Mouse (Mus musculus) heart, embryonic 10.5 days (tissue): ENCODE results near the gene Batf2. TPM values are rescaled to one million over a fixed set of nuclear protein-coding genes. Genes with fewer than 3 reads are reported as not detected.
A peak's percentile ranks its signal among the peaks of the same experiment; 100 is the strongest.
"Not testable (repeated sequence)": the region's sequence is repeated elsewhere in the genome, so short reads cannot be mapped to it uniquely, and the experiment has no call there.

Experiments
- DNase-seq: peaks from one replicate; pipeline ENCODE4 v3.0.0-alpha.2; 2017; ENCODE audit warnings: low spot score
- H3K27ac ChIP-seq: fragments of 300-500 bp; sonication (generic); 2 replicates; pipeline ENCODE4 v1.5.1; 2016; ENCODE audit warnings: mild to moderate bottlenecking
- H3K27me3 ChIP-seq: fragments of 300-500 bp; sonication (generic); 2 replicates; pipeline ENCODE4 v1.6.1; 2016; ENCODE audit warnings: mild to moderate bottlenecking; ENCODE audit not compliant: poor library complexity, insufficient read depth, severe bottlenecking
- H3K36me3 ChIP-seq: fragments of 300-500 bp; sonication (generic); 2 replicates; pipeline ENCODE4 v1.6.1; 2016; ENCODE audit warnings: mild to moderate bottlenecking, moderate library complexity
- H3K4me1 ChIP-seq: fragments of 300-500 bp; sonication (generic); 2 replicates; pipeline ENCODE4 v1.6.1; 2016; ENCODE audit warnings: mild to moderate bottlenecking
- H3K4me3 ChIP-seq: fragments of 300-500 bp; sonication (generic); 2 replicates; pipeline ENCODE4 v1.5.1; 2016; ENCODE audit warnings: mild to moderate bottlenecking, moderate library complexity
- H3K9me3 ChIP-seq: fragments of 300-500 bp; sonication (generic); 2 replicates; pipeline ENCODE4 v1.6.1; 2016; ENCODE audit warnings: mild to moderate bottlenecking, moderate library complexity
- WGBS: fragments of 180-500 bp; shearing (Covaris S2); methylation state at CpG from one replicate; pipeline ENCODE4 v1.1.7; 2016; 5-methylcytosine and 5-hydroxymethylcytosine counted together
- polyA plus RNA-seq: library from polyadenylated mRNA; unstranded; fragments of >200 nt; fragmentation: Nextera tagmentation; extraction: Ambion mirVana; gene quantifications from 2 replicates; pipeline ENCODE4 v1.2.1, GENCODE M21; 2016

The Batf2 gene
- polyA plus RNA-seq, 1 experiment from 2014 or later: not detected

- DNase-seq: no peak
- H3K27me3 ChIP-seq: no peaks in the 10 kb centered on the region
- H3K4me3 ChIP-seq: peak overlapping the region; percentile 39
- peaks cover 4% of the 10 kb centered on the region; the same call in 1 of the 2 replicates for H3K36me3 ChIP-seq
- 20% methylated on average over 19 of the region's 19 CpGs for WGBS
- peak overlapping the region; percentile 70; the same call in 1 of the 2 replicates for H3K27ac ChIP-seq
- H3K9me3 ChIP-seq: no peaks in the 10 kb centered on the region
- H3K4me1 ChIP-seq: peaks cover 24% of the 10 kb centered on the region
Observed at GRCm38 (mm10) chr19:6121761-6122160, 19.0 kb upstream of the Batf2 start.

DNA sequence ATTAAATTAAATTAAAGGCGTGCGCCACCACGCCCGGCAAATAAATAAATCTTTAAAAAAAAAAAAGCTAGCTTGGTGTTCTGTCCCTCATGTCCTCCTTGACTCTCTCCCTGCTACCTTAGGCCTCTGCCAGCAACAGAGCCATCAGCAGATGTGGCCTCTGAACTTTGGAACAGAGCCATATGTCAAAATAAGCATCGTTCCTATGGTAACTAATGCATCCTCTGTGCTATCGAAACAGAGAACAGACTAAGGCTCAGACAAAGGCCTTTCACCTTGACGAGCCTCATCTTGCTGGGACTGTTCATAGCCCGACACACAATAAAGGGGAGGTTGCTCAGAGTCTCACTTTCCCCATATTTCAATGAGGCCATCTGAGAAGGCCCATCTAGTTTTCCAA lies 17.5 kb upstream of the Batf2 start:
- 86% methylated on average over 8 of the region's 8 CpGs for WGBS
- DNase-seq: no peak
- no peaks in the 10 kb centered on the region for H3K27me3 ChIP-seq
- H3K4me3 ChIP-seq: no peak overlapping the region
- no peaks in the 10 kb centered on the region for H3K9me3 ChIP-seq
- H3K4me1 ChIP-seq: peaks cover 21% of the 10 kb centered on the region
- no peak overlapping the region for H3K27ac ChIP-seq
- H3K36me3 ChIP-seq: peaks cover 4% of the 10 kb centered on the region; the same call in 1 of the 2 replicates

- peaks cover 19% of the 10 kb centered on the region for H3K4me1 ChIP-seq
- no peak overlapping the region for H3K27ac ChIP-seq
- H3K4me3 ChIP-seq: no peak overlapping the region
- H3K27me3 ChIP-seq: no peaks in the 10 kb centered on the region
- 68% methylated on average over 2 of the region's 2 CpGs for WGBS
- no peak for DNase-seq
- no peaks in the 10 kb centered on the region for H3K9me3 ChIP-seq
- peaks cover 4% of the 10 kb centered on the region; the same call in 1 of the 2 replicates for H3K36me3 ChIP-seq
Observed at GRCm38 (mm10) chr19:6124898-6125297, 15.9 kb upstream of the Batf2 start.

- Histone ChIP-seq H3K9me3 (no peaks in the 10 kb centered on the region), H3K4me3 (no peak overlapping the region), H3K27ac (no peak overlapping the region), H3K4me1 (peaks cover 16% of the 10 kb centered on the region), H3K27me3 (no peaks in the 10 kb centered on the region), H3K36me3 (no peaks in the 10 kb centered on the region)
- WGBS: 22% methylated on average over 4 of the region's 4 CpGs
- no peak for DNase-seq
Observed at GRCm38 (mm10) chr19:6126289-6126688, 14.5 kb upstream of the Batf2 start.

DNA sequence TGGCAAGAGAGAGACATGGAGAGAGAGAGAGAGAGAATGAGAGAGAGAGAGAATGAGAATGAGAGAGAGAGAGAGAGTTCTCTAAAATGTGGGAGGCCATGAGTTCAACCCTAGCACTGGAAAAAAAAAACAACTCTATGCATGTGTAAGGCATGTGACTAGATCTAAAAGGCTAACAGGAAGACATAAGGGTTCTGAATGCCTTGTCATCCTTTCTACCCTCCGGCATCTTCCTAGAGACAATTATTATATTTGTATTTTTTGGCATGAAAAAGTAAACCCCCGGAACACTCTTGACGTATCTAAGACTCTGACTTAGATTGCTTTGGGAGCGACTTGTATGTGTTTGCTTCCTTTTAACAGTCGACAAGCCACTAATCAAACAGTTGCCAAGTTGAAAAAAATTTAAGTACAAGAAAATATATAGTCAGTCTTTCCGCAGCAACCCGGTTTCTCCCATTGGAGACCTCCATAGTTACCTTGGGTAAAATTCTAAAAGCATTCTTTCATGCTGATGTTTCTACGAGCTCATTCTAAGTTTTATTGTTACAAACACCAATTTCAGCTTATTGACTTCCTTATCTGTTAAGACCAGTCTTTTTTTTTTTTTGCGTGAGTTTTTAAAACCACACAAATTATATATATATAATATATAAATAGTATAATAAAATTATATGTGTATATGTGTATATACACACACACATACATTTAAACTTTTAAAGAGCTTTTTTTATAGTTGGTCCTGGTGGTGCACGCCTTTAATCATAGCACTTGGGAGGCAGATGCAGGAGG lies 13.8 kb upstream of the Batf2 start:
- Histone ChIP-seq H3K4me1 (peaks cover 13% of the 10 kb centered on the region), H3K9me3 (no peaks in the 10 kb centered on the region), H3K36me3 (no peaks in the 10 kb centered on the region), H3K4me3 (peak overlapping the region; percentile 64), H3K27me3 (no peaks in the 10 kb centered on the region), H3K27ac (peak overlapping the region; percentile 92; the same call in 1 of the 2 replicates)
- no peak for DNase-seq
- 68% methylated on average over 10 of the region's 10 CpGs for WGBS

GRCm38 (mm10) chr19:6127760-6128341 lies 12.9 kb upstream of the Batf2 start, which contains the start of gene Snx15:
Gene Snx15 (minus strand): TSS chr19:6128304.
- DNase-seq: peak; percentile 98
- Histone ChIP-seq H3K4me1 (peaks cover 10% of the 10 kb centered on the region), H3K4me3 (peak within 1 kb of the TSS; percentile 64), H3K27me3 (no peaks in the 10 kb centered on the region), H3K27ac (peak within 1 kb of the TSS; percentile 92), H3K9me3 (no peaks in the 10 kb centered on the region), H3K36me3 (no peaks in the 10 kb centered on the region)
- WGBS: 0% methylated on average over 32 of the region's 32 CpGs

GRCm38 (mm10) chr19:6130414-6131128 lies 10.2 kb upstream of the Batf2 start:
- not testable (repeated sequence) for H3K9me3 ChIP-seq, H3K27ac ChIP-seq, H3K27me3 ChIP-seq, H3K4me3 ChIP-seq, DNase-seq
- H3K36me3 ChIP-seq: peaks cover 15% of the 10 kb centered on the region
- peaks cover 10% of the 10 kb centered on the region for H3K4me1 ChIP-seq
- WGBS: 63% methylated on average over 7 of the region's 7 CpGs

GRCm38 (mm10) chr19:6132171-6132827 lies 8.5 kb upstream of the Batf2 start:
- Histone ChIP-seq H3K4me3 (no peak overlapping the region), H3K36me3 (peaks cover 31% of the 10 kb centered on the region), H3K27me3 (no peaks in the 10 kb centered on the region), H3K27ac (peak overlapping the region; percentile 30; the same call in 1 of the 2 replicates), H3K9me3 (no peaks in the 10 kb centered on the region), H3K4me1 (peaks cover 10% of the 10 kb centered on the region)
- peak; percentile 90 for DNase-seq
- WGBS: 78% methylated on average over 7 of the region's 7 CpGs

DNA sequence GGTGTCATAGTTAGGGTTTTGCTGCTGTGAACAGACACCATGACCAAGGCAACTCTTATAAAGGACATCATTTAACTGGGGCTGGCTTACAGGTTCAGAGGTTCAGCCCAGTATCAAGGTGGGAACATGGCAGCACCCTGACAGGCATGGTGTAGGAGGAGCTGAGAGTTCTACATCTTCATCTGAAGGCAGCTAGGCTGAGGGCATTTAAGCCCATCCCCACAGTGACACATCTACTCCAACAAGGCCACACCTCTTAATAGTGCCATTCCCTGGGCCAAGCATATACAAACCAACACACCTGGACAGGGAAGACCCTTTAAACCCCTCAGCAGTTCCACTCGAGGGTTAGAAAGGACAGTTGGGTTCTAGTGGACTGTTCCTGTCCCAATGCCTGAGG lies 7.6 kb upstream of the Batf2 start:
- not testable (repeated sequence) for H3K9me3 ChIP-seq, H3K27me3 ChIP-seq, H3K4me3 ChIP-seq, H3K4me1 ChIP-seq, H3K27ac ChIP-seq, DNase-seq
- H3K36me3 ChIP-seq: peaks cover 35% of the 10 kb centered on the region
- 50% methylated on average over 1 of the region's 1 CpGs for WGBS

DNA sequence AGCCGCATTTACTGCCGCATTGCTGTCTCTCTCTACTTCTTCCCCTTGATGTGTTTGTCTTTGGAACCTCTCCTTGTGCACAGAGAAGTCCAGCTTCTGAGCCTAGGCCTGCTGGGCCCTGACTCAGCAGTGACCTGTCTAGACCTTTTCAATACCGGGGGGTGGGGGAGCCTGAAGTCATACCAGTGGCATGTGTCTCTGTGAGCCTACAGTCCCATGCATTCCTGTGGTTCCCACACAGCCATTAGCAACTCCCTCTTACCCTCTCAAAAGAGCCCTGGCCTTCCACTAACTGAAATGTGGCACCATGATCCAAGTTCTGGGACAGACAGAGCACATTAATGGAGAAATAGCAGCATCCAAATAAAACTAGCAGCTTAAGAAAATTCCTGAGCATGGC lies 4.4 kb upstream of the Batf2 start:
- H3K4me1 ChIP-seq: peaks cover 15% of the 10 kb centered on the region
- peaks cover 35% of the 10 kb centered on the region for H3K36me3 ChIP-seq
- H3K4me3 ChIP-seq: no peak overlapping the region
- WGBS: 85% methylated on average over 3 of the region's 3 CpGs
- no peak overlapping the region for H3K27ac ChIP-seq
- no peak for DNase-seq
- H3K9me3 ChIP-seq: no peaks in the 10 kb centered on the region
- no peaks in the 10 kb centered on the region for H3K27me3 ChIP-seq

GRCm38 (mm10) chr19:6139701-6140100 lies 1.1 kb upstream of the Batf2 start:
- Histone ChIP-seq H3K27ac (peak overlapping the region; percentile 98), H3K4me3 (peak overlapping the region; percentile 85), H3K36me3 (peaks cover 29% of the 10 kb centered on the region), H3K9me3 (no peaks in the 10 kb centered on the region), H3K27me3 (no peaks in the 10 kb centered on the region), H3K4me1 (peaks cover 17% of the 10 kb centered on the region)
- WGBS: 94% methylated on average over 6 of the region's 6 CpGs
- DNase-seq: no peak

GRCm38 (mm10) chr19:6140374-6140677 lies 457 bp upstream of the Batf2 start:
- Histone ChIP-seq H3K4me1 (peaks cover 17% of the 10 kb centered on the region), H3K4me3 (peak overlapping the region; percentile 85), H3K36me3 (peaks cover 23% of the 10 kb centered on the region), H3K27me3 (no peaks in the 10 kb centered on the region), H3K27ac (peak overlapping the region; percentile 98), H3K9me3 (no peaks in the 10 kb centered on the region)
- DNase-seq: no peak
- WGBS: 8% methylated on average over 16 of the region's 16 CpGs
